Mouse (Mus musculus) cerebellum, adult 8-10 months (tissue): ENCODE data around the gene Nxpe4.
A peak's percentile ranks its signal among the peaks of the same experiment; 100 is the strongest.

Experiments used
- DNase-seq: peaks from one replicate; pipeline ENCODE4 v3.0.0; 2022

Gene Nxpe4

DNA sequence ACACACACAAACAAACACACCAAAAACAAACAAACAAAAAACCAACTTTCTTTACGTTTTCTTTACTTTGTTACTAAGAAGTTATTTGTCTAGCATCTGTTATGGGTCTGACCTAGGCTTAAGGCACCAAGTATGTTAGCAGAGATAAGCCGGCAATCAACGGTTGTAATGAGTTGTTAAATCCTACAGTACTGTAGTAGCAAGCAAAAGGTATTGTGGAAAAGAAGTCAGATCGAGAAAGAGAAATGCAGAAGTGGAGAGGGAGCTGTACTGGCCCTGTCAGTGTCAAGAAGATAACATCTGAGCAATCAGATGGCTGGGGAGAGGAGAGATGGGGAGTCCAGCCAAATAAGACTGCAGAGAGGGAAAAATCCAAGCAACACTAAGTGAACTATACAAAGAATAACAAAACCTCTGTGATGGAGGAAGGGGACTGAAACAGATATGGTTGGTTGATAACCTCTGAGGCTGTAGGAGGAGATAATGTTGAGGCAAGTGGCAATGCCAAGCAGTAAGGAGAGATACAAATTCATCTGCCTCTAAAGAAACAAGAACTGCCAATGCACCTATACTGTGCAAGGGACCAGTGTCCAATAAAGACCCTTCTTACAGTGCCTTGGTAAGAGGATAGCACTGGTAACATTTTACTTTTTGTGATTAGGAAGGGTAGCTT lies 177.1 kb downstream of the Nxpe4 start:
- DNase-seq: no peak

DNA sequence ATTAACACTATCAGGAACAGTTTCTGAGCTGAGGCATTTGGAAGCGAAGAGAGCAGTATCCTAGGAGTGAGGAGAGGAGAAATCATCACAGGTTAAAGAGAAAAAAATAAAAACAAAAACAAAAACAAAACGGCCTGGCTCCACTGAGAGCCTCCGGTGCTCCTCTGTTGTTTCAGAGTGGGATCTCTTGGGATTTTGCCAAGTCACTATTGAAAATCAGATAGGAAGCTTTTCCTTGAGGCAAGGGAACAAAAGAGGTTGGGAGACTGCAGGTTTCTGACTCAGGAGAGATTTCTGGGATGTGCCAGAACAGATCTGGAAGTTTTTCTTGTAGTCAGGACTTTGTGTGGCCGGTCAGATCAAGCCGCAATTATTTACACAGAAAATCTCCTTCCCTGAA lies 177.7 kb downstream of the Nxpe4 start:
- DNase-seq: no peak

DNA sequence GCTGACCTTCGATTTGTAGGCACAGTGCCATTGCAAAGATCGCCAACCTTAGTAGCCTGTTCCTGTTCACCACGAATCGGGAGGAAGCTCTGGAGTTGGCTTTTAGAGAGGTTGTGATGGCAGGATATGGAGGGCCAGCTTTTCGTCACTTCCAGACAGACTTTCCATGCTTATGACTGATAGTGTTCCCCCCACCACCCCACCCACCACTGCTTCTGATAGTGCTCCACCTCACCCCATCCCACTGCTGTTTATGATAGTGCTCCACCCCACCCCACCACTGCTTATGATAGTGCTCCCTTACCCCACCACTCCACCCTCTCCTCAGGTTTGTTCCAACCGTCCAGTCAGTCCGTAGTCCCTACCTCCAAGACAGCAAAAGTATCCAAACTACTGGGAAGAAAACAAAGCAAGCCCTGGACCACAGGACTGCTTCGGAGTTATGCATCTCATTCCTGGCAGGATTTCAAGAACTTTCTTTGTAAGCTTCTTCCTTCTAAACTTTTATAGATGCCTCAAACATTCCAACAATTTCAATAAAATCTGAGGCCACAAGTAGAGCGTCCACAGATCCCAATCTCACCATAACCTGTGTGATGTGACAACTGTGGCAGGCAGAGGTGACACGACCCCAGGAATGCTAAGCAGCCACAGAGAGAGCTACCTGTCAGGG lies 179.0 kb downstream of the Nxpe4 start:
- DNase-seq: no peak

DNA sequence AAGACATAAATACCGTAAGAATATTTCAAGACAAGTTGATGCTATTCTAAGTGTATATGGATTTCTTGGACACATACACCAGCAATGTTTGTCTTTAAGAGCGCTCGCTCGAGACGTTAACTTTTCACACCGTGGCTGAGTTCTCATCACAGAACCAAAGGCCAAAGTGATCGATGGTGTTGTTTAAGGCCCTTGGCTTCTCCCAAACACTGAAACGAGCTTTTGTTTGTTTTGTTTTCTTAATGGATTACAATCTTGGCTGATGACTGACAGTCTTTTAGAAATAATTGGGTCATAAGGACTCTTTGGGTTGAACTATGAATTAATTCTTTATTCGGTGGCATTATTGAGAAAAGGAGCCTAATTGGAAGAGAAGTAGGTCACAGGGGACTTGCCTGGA lies 183.6 kb downstream of the Nxpe4 start:
- DNase-seq: no peak

DNA sequence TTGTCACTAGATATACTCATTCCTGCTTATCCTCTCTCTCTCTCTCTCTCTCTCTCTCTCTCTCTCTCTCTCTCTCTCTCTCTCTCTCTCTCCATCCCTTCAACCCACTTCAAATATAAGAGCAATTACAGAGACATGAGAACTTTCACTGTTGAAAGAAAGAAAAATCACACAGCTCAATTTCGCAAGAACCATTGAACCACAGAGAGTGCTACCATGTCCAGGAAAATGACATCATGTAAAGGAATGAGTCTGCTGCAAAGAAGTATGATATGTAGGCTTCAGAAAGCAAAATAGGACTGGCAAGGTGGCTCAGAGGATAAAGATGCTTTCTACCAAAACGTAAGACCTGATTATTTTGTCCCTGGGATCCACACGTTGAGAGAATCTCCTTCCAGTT lies 184.0 kb downstream of the Nxpe4 start:
- DNase-seq: no peak

DNA sequence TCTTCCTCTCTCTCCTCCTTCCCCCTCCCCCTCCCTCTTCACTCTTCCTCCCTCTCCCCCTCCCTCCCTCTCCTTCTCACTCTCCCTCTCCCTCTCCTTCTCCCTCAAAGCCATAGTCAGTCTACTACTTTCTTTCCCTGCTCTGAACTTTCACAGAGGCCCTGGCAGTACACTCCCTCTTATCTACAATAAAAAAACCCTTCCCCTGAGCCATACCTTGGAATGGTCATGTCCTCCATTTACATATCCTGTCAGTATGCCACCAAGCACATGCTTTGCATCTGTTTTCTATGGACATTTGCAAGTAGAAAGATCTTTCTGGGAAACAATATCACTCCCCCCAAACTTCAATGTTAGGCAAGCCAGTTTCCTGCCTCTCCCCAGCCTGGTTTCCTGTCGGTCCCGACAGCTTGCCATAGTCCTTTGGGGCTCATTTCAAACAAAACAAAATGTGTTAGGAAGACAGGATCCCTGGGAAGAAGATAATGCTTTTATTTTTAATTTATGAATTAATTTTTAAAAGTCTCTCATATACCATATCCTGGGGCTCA lies 191.4 kb downstream of the Nxpe4 start, which contains the start of gene Nxpe2:
Nxpe2 (minus strand) TSS at position 307 of the 551 bp plus-strand sequence.
- no peak for DNase-seq

DNA sequence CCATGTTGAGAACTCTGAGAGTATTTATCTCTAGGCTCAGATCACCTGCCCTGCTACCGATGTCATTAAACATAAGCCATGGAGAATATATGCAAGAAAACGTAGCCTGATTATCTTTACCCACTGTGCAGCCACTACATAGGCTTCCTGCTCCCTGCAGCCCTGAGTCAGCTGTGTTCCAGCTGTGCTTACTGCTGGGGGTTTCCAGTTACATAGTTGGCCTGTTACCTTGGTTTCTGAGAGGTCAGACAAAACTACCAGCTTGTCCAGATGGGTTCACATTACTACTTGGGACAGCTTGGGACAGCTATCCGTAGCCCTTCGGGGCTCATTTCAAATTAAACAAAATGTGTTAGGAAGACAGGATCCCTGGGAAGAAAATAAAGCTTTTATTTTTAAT lies 192.3 kb downstream of the Nxpe4 start:
- no peak for DNase-seq

DNA sequence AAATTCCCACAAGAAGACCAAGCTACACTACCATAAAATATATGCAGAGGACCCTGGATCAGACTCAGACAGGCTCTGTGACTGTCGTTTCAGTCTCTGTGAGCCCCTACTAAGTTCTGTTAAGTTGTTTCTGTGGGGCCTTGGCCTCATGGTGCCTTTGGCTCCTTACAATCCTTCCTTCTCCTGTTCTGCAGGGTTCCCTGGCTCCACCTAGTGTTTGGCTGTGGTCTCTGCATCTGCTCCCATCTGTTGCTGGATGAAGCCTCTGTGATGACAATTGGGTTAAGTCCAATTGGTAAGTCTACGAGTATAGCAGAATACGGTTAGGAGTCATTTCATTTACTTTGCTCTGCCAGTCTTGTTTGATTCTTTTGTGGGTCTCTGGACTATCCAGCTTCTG lies 193.0 kb downstream of the Nxpe4 start:
- DNase-seq: peak; percentile 66

DNA sequence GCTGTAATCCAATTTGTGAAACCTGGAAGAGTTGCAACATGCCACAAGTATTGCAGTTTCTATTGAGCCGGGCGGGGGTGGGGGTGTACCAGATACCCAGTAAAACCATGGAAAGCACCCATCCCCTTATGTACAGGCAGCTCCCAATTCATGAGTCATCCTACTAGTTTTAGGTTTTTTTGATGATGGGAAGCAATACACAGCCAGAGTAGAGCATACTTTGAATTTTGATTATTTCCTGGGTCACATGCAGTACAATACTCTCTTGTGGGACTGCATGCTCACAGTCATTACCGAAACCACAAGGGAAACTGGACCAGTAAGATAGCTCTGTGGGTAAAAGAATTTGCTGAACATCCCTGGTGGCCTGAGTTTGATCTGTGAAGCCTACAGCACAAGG lies 195.3 kb downstream of the Nxpe4 start:
- DNase-seq: no peak

DNA sequence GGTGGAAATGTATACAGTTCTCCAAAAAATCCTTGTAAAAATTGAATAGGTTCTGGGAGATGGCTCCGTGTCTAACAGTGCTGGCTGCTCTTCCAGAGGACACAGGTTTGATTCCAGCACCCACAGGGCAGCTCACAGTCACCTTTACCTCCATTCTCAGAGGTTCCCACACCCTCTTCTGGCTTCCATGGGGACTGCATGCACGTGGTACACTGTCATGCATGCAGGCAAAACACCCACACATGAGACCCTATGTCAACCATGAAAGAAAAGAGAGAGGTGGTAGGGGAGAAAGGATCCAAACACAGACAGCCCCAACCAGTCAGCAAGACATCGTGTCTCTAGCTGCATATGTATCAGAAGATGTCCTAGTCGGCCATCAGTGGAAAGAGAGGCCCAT lies 199.0 kb downstream of the Nxpe4 start:
- DNase-seq: no peak

DNA sequence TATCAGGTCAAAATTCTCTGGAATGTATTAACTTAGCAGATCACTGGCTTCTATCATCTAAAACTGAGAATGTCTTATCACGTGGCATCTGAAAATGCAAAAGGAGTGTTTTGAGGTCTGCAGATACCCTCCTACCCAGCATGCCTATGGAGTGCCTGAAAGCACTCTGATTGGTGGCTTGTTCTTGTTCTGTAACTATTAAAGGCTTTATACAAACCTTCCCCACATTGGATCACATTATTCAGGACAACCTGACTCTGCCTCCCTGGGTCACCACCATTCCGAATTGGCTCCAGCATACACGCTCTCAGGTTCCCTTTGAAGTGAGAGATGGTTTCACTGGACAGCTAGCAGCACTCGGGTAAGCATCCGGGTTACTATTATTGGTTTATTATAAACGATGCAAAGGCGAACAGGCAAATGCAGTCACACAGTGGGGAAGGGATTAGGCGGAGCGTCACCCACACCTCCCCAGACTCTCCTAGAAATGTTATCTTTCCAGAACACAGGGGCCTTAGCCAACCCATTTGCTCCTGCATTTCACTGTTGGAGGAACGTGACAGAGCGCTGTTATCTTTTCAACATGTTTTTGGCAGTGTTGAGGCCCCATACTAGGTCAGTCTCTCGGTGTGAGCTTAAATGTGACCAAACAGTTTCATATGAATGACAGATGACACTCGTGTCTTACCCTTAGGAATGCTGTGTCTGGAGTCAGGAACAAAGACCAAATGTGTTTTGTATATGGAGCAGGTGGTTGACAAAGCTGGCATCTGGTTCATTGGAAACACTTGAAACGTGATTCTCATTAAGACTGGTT lies 200.2 kb downstream of the Nxpe4 start:
- no peak for DNase-seq

DNA sequence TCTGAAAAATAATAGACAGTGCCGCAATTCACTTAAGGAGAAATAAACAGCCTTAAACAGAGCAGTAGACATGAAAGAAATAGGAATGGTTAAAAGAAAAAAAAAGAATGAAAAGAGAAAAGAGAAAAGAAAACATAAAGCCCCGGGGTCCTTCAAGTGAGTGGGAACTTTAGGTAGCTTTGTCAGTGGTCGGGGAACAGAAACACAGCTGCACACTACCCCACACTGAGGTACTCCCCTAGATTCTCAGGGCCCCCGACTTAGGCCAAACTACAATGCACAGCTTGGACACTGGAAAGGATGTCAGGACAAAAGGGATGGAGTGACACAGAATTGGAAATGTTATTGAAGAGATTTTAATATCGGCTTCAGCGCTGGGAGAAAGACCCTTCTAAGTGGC lies 200.9 kb downstream of the Nxpe4 start:
- no peak for DNase-seq

DNA sequence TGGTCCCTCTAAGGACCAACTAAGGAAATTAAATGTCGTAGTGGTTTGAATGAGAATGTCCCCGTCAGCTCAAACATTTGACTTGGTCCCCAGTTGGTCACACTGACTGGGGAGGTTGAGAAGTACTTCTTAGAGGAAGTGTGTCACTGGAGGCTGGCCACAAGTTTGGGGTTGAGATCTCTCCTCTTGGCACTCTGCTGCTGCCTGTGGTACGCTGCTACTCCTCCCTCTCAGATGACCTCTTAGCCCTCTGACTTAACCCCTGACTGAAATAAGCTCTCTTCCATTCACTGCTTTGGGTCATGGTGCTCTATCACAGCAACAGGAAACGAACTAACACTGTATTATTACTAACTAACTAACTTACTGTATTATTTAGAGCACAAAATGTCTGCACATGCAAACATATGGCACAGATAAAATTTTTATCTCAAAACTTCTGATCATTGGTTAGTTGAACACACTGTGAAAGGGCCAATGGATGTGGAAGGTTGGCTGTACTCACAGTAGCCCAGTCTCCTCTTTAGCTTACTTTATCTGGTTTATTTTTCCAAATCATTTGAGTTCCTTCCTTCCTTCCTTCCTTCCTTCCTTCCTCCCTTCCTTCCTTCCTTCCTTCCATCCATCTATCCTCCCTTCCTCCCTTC lies 211.5 kb downstream of the Nxpe4 start:
- no peak for DNase-seq

DNA sequence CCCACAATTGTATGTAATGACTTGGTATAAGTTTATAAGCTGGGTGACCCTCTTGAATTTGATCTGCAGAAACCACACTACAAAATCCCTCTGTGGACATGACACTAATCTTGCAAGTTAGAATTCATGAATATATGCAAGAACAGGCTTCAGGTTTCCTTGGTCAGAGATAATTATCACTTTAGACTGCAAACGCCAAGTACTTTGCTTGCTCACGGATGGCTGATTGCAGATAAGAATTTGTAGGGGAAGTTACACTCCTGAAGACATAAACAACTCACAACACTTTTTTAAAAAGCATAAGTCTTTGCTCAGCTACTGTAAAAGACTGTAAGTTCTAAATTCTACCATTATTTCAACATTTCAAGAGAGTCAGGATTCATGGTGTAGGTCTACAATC lies 212.5 kb downstream of the Nxpe4 start:
- DNase-seq: no peak

DNA sequence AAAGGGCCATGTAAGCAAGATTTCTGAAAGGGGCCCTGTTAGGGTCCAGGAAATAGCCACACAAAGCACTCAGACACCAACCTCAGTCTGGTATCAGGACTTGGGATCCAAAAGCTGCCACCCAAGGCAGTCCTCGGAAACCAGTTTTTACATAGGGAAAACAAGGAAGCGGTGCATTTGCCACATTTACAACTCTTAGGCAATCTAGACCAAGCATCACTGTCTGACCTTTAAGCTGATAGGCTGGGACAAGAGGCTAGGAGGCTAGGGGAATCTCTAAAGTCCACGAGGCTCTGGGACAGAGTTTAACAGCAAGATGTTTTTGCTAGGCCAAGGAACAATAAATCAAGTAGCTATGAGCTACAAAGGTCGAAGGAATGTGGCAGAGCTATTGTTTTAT lies 226.6 kb downstream of the Nxpe4 start:
- no peak for DNase-seq

DNA sequence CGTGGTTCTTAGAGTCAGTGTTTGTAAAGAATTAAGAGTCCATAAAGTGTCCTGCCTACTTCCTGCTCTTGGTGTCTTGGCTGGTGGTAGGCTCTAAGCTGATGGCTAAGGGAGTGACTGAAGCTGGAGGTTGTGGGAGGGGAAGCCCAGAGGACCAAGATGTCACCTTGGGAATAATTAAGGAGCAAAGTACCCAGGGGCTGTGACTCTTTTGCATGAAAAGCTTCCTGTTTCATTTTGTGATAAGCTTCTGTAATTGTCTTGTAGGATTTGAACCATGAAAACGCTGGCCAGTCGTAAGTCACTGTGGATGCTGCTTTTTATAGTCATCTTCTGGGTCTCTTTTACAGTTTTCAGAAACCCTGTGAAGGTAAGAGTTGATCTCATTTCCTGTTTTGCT lies 228.2 kb downstream of the Nxpe4 start:
- DNase-seq: no peak

DNA sequence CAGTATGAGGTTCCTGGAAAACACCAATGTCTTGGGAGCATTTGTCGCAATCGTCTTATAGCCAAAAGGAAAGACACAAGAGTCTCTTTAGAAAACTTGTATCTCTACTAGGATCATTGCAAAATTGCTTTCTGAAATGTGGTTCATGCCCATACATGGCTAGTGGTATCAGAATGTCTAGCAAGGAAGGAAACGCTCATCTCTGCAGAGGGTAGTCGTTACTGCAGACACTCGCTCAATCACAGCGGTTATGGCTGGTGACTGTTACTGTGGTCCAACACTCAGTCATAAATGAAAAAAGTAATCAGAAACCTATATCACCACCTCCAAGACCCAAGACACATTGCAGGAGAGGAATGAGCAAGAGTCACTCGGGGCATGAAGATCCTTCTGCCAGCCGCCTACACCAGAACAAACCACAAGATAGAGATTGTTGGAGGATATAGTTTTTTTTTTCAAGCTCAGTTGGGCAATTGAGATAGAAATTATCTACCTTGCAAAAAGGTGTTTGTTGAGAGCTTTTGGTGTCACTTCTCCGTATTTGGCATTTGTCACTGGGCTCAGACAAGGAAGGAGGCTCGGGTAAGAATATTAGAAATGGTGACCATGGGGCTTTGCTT lies 241.9 kb downstream of the Nxpe4 start:
- DNase-seq: no peak

DNA sequence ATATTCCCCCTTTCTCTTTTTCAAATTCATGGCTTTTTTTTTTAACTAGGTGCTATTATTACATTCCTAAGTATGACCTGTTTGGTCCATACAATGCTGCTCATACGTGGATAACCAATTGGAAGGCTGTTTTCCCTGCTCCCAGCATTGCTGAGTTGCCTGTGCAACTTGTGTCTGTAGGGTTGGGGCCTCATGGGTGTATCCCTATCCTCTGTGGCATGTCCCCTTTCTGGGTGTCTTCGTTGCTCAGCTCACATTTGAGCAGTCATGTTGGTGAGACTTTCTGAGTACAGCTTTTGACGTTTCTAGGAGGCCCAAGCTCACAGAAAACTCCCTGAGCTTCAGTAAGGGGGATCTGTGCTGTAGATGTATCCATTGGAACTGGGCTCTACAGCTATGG lies 242.9 kb downstream of the Nxpe4 start:
- no peak for DNase-seq

DNA sequence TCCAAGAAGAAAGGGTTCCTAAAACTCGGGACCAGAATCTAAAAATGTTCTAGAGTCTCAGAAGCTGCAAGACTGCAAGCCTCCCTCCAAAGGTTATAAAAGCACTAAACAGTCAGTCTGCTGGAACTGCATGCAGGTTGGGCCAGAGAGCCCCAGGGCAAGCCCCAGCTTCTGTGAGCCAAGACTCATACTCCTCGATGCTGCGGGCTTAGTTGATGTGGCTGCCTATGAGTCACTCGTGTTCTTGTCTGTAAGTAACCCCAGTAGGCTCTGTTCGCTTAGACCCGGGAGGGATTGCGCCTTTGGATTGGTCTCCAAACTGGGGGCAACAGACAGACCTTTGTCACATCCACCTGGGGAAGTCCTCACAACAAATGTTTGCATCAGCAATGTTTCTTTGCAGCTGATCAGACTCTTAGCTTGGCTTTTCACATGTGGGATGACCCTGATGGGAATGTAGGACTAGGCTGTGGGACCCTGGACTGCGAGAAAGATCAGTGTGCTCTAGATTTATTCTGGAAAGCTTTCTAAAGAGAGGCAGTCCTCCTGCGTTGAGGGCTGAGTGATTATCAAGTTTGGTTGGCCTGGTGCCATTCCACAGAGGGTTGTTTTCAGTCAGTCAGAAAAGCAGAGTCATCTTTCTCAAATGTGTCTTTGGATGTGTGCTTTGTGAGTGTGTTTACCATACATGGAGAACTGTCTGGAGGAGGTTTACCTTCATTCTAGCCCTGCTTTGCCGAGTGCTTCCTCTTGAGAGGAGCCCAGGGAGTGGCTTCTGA lies 245.9 kb downstream of the Nxpe4 start:
- no peak for DNase-seq

DNA sequence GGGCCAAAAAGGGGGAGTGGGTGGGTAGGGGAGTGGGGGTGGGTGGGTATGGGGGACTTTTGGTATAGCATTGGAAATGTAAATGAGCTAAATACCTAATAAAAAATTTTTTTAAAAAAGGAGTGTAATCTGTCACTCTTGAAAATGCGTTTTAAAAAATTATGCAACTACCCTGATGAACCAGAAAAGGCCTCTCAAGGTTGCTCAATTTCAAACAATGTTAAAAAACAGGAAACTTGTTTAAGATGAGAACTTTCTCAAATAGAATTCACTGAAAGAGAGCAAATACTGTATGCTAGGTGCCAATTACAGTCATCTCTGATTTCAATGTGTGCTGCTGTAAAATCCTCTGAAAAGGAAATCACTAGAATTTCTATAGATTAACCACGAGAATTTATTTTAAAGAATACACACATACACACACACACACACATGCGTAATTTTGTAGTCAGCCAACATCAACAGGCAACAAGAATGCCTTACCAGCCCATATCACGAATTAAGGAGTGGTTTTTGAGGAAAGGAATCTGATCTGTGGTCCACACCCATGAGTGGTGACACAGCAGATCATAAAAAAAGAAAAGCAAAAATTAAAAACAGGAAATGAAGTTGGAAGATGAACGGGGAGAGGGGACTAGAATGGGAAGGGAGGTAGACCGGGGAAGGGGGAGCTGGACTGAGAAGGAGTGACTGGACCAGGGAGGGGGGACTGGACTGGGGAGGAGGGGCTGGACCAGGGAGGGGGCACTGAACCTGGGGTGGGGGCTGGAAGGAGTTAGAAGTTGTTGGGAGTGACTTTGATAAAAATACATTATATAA lies 248.6 kb downstream of the Nxpe4 start:
- DNase-seq: no peak

DNA sequence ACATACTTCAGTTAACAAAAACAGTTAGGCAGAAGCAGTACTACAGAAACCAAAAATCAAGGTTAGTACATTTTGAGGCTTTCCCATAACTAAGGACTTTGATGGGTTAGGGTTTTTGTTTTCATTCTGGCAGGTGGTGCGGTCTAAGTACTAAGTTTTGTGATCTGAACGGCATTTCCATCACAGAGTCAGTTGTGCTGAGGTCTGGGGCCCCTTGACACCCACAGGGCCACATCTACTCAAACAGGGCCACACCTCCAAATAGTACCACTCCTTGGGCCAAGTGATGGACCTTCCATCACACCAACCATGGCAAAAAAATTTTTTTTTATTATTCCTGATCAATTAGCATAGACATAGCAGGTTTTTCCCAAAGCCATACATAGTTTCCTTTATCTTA lies 251.8 kb downstream of the Nxpe4 start:
- DNase-seq: no peak
